Mouse (Mus musculus) CD4-positive helper T cell, adult 2 months (primary cell): ENCODE measurements around the gene Hoxa4.

Experiments
- DNase-seq: peaks from one replicate; pipeline ENCODE4 v3.0.0-alpha.2; 2012; ENCODE audit warnings: low read depth, missing footprints, low spot score

The Hoxa4 gene

GRCm38 (mm10) chr6:52190906-52191810 lies at the start of gene Hoxa4:
Gene Hoxa4 (minus strand): TSS chr6:52191753.
- peak; percentile 19 for DNase-seq

- DNase-seq: no peak
These were observed 49.6 kb upstream of the Hoxa4 start for GRCm38 (mm10) chr6:52241001-52241621.

- DNase-seq: peak; percentile 79
These were observed 48.9 kb upstream of the Hoxa4 start, which contains the start of gene Hoxa10 for GRCm38 (mm10) chr6:52240389-52241000. Gene Hoxa10 (minus strand): TSS chr6:52240854.

- no peak for DNase-seq
These were observed 48.3 kb upstream of the Hoxa4 start for GRCm38 (mm10) chr6:52239625-52240388.

- DNase-seq: no peak
These were observed 47.4 kb upstream of the Hoxa4 start for GRCm38 (mm10) chr6:52238976-52239375.

- no peak for DNase-seq
These were observed 46.6 kb upstream of the Hoxa4 start for GRCm38 (mm10) chr6:52238155-52238545.

- DNase-seq: no peak
These were observed 46.0 kb upstream of the Hoxa4 start for GRCm38 (mm10) chr6:52237346-52238154.

GRCm38 (mm10) chr6:52236806-52237205 lies 45.3 kb upstream of the Hoxa4 start:
- no peak for DNase-seq

GRCm38 (mm10) chr6:52235866-52236265 lies 44.3 kb upstream of the Hoxa4 start:
- DNase-seq: no peak

- DNase-seq: no peak
These were observed 43.7 kb upstream of the Hoxa4 start for GRCm38 (mm10) chr6:52235267-52235666.

GRCm38 (mm10) chr6:52234428-52235140 lies 43.0 kb upstream of the Hoxa4 start:
- no peak for DNase-seq

GRCm38 (mm10) chr6:52233546-52234427 lies 42.2 kb upstream of the Hoxa4 start:
- no peak for DNase-seq

GRCm38 (mm10) chr6:52232984-52233545 lies 41.5 kb upstream of the Hoxa4 start:
- no peak for DNase-seq

- DNase-seq: no peak
These were observed 41.0 kb upstream of the Hoxa4 start for GRCm38 (mm10) chr6:52232568-52232965.

GRCm38 (mm10) chr6:52231885-52232567 lies 40.5 kb upstream of the Hoxa4 start:
- no peak for DNase-seq

- DNase-seq: no peak
These were observed 39.1 kb upstream of the Hoxa4 start, which contains the start of gene Hoxa9 for GRCm38 (mm10) chr6:52230516-52231165. Gene Hoxa9 (minus strand): TSS chr6:52231089.

GRCm38 (mm10) chr6:52229558-52230416 lies 38.2 kb upstream of the Hoxa4 start:
- DNase-seq: peak; percentile 26
